Mouse (Mus musculus) kidney, postnatal 0 days (tissue): ENCODE data around the gene Phpt1. TPM values are rescaled to one million over a fixed set of nuclear protein-coding genes. Genes with fewer than 3 reads are reported as not detected.

Experiments used
- ATAC-seq: fragments of 200-750 bp; cut with Nextera tagmentation; replicated peaks from 2 replicates; pipeline ENCODE4 v1.8.0; 2017; ENCODE audit warnings: low read depth, moderate number of reproducible peaks, moderate TSS enrichment, moderate library complexity; ENCODE audit not compliant: low FRiP score
- DNase-seq: peaks from one replicate; pipeline ENCODE4 v3.0.0-alpha.2; 2016; ENCODE audit warnings: low spot score
- H3K27ac ChIP-seq: fragments of 300-500 bp; sonication (generic); 2 replicates; pipeline ENCODE4 v1.5.1; 2014; ENCODE audit warnings: mild to moderate bottlenecking
- H3K27me3 ChIP-seq: fragments of 300-500 bp; sonication (generic); 2 replicates; pipeline ENCODE4 v1.6.1; 2014; ENCODE audit warnings: low read length, mixed read lengths; ENCODE audit not compliant: insufficient read depth
- H3K36me3 ChIP-seq: fragments of 300-500 bp; sonication (generic); 2 replicates; pipeline ENCODE4 v1.6.1; 2014; ENCODE audit warnings: low read length, mixed read lengths; ENCODE audit not compliant: insufficient read depth
- H3K4me1 ChIP-seq: fragments of 300-500 bp; sonication (generic); replicated peaks from 2 replicates; pipeline ENCODE4 v1.6.1; 2014; ENCODE audit warnings: antibody characterized with exemption, low read length, mixed read lengths; ENCODE audit not compliant: insufficient read depth
- H3K4me2 ChIP-seq: fragments of 300-500 bp; sonication (generic); 2 replicates; pipeline ENCODE4 v1.6.1; 2014; ENCODE audit warnings: mild to moderate bottlenecking, low read length, moderate library complexity, mixed read lengths
- H3K4me3 ChIP-seq: fragments of 300-500 bp; sonication (generic); replicated peaks from 2 replicates; pipeline ENCODE4 v1.5.1; 2014; ENCODE audit warnings: low read depth, low read length
- H3K9ac ChIP-seq: fragments of 300-500 bp; sonication (generic); 2 replicates; pipeline ENCODE4 v1.6.1; 2014; ENCODE audit warnings: low read depth, low read length
- H3K9me3 ChIP-seq: fragments of 300-500 bp; sonication (generic); replicated peaks from 2 replicates; pipeline ENCODE4 v1.6.1; 2016; ENCODE audit warnings: low read length, inconsistent platforms, mixed read lengths
- CTCF ChIP-seq: IDR thresholded peaks from 2 replicates; pipeline ENCODE4 v1.5.1; 2016; ENCODE audit warnings: antibody characterized with exemption, low read depth, mild to moderate bottlenecking, moderate library complexity
- WGBS: fragments of 180-500 bp; shearing (Covaris S2); extraction: QIAGEN DNeasy Blood & Tissue Kit; methylation state at CpG from one replicate; pipeline ENCODE4 v1.1.7; 2014; 5-methylcytosine and 5-hydroxymethylcytosine counted together
- polyA plus RNA-seq: library from polyadenylated mRNA; unstranded; fragments of >200 nt; fragmentation: Nextera tagmentation; extraction: Ambion mirVana; gene quantifications from 2 replicates; pipeline ENCODE4 v1.2.1, GENCODE M21; 2015

Gene Phpt1
- polyA plus RNA-seq, 1 experiment from 2014 or later = 197 TPM

DNA sequence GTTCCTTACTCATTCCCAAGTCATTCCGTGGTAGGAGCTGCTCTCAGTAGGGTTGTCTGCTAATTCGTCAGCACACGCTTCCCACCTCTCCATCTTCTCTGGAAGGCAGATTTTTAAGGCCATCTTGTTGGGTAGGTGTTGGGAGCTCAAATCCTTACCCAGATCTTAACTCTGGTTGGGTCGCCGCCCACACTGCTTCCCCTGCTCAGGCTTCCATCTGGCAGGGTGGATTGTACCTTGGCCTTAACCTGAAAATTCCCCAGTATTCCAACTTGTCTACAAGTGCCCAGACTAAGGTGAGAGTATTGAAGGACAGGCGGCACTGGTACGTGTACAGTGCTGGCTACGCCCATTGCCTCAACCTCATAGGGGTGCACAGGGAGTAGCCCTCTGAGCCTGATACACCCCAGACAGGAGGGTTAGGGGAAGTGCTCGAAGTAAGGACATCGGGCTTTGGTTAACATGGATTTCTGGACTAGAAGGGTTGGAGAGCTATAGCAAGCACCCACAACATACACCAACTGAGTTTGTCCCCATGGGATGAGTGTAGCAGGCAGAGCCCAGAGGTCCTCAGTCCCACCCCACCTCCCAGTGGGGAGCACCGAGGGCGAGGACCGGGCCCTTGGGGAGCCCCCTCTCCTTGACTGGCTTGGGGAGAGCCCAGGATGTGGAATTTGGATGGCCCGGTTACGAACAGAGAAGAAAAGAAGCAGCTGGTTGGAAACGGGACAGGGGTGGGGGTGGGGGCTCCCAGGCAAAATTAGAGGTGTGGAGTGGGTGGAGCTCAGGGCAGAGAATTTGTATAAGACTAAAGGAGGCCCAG is 1.2 kb upstream of the Phpt1 start:
- ATAC-seq = no peak
- H3K27ac ChIP-seq = no peak overlapping the region
- H3K36me3 ChIP-seq = no peaks in the 10 kb centered on the region
- no peak overlapping the region for H3K9ac ChIP-seq
- no peak overlapping the region for H3K4me3 ChIP-seq
- H3K9me3 ChIP-seq = no peaks in the 10 kb centered on the region
- no peak for DNase-seq
- no peak overlapping the region for H3K4me2 ChIP-seq
- 78% methylated on average over 16 of the region's 16 CpGs for whole genome bisulfite sequencing
- no peak for TF ChIP-seq CTCF
- H3K27me3 ChIP-seq = peaks cover 51% of the 10 kb centered on the region
- peaks cover 50% of the 10 kb centered on the region for H3K4me1 ChIP-seq

DNA sequence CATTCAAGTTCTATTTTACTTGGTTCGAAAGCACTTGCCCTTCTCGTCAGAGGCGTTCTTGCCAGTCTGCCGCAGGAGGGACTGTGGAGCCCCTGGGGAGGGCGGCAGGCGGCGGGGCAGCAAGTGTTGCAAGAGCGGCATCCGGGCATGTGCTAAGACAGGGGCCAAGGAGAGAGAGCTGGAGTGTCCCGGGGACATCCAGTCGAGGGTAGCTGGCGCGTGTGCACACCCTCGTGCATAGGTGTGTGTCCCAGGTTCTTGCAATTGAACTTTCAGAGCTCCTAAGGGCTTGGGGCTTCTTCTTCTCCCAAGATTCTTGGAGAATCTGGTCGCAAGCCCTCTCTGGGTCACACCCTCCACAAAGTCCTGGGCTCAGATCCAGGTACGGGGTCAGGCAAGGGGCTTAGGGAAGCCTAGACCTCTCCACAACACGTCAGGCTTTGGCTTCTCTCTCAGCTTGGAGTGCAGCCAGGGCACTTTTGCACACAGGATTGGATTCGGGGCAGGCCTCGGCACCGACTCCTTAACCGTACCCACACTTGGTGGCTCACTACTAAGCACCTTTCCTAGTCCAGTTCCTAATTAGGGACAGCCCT is 506 bp upstream of the Phpt1 start:
- DNase-seq = no peak
- H3K4me1 ChIP-seq = peaks cover 46% of the 10 kb centered on the region
- peak overlapping the region; percentile 54 for H3K4me3 ChIP-seq

DNA sequence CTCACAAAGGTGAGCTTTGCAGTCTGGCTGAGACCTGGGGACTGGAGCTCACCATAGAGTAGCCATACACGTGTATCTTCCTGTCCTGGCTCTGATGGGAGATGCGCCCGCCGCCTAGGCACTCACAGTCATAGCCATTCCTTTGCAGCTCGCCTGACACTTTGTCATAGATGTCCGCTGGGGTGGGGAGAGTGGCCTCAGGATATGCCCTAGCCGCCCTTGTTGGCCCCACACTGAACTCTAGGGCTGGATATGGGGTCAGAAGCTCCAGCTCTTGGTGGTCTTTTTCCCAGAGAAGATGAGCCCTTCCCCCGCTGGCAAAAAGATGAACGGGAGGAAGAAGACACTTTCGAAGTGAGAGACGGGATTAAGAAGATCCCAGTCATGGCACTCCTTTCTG is 888 bp downstream of the Phpt1 start:
- Histone ChIP-seq H3K9me3 (no peaks in the 10 kb centered on the region), H3K36me3 (0 out of 2 replicates have a peak, but pooled peaks cover 5% of the 10 kb centered on the region), H3K27me3 (peaks cover 30% of the 10 kb centered on the region), H3K4me2 (peak overlapping the region; percentile 91), H3K27ac (peak overlapping the region; percentile 90), H3K4me1 (peaks cover 39% of the 10 kb centered on the region), H3K9ac (peak overlapping the region; percentile 54), H3K4me3 (peak overlapping the region; percentile 54)
- TF ChIP-seq CTCF = no peak
- 8% methylated on average over 11 of the region's 11 CpGs for WGBS
- DNase-seq (no peak), ATAC-seq (no peak)

More for the DNA sequence above, 506 bp upstream of the Phpt1 start:
- peak overlapping the region; percentile 91 for H3K4me2 ChIP-seq
- 14% methylated on average over 21 of the region's 21 CpGs for WGBS
- peak overlapping the region; percentile 90; the same call in 1 of the 2 replicates for H3K27ac ChIP-seq
- H3K9me3 ChIP-seq = no peaks in the 10 kb centered on the region
- H3K36me3 ChIP-seq = 0 out of 2 replicates have a peak, but pooled peaks cover under 1% of the 10 kb centered on the region
- ATAC-seq = no peak
- TF ChIP-seq CTCF = no peak
- peak overlapping the region; percentile 54 for H3K9ac ChIP-seq
- H3K27me3 ChIP-seq = peaks cover 44% of the 10 kb centered on the region

DNA sequence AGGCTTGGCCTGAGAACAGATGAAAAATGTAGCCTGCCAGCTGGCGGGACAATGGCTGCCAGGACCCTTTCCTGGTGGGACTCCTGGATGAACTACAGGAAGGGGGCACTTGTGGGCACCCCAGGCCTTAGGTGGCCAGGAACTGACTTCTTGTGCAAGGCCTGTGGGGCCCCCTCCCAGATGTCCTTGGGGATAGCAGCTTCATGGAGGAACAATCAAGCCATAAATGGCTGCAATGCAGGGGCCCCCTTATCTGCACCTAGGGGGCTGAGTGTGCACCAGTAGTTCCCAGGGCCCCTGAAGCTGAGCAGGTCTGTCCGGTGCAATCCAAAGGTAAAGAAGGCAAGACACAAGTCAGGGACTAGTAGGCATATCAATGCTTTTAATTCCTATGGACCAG is 2.0 kb downstream of the Phpt1 start:
- no peak overlapping the region for H3K9ac ChIP-seq
- H3K27me3 ChIP-seq = peaks cover 20% of the 10 kb centered on the region
- WGBS = 79% methylated on average over 2 of the region's 2 CpGs
- ATAC-seq = no peak
- H3K27ac ChIP-seq = no peak overlapping the region
- 0 out of 2 replicates have a peak, but pooled peaks cover 5% of the 10 kb centered on the region for H3K36me3 ChIP-seq
- H3K4me1 ChIP-seq = peaks cover 28% of the 10 kb centered on the region
- TF ChIP-seq CTCF = no peak
- no peak overlapping the region; the same call in 1 of the 2 replicates for H3K4me2 ChIP-seq
- H3K9me3 ChIP-seq = no peaks in the 10 kb centered on the region
- no peak for DNase-seq
- H3K4me3 ChIP-seq = no peak overlapping the region

DNA sequence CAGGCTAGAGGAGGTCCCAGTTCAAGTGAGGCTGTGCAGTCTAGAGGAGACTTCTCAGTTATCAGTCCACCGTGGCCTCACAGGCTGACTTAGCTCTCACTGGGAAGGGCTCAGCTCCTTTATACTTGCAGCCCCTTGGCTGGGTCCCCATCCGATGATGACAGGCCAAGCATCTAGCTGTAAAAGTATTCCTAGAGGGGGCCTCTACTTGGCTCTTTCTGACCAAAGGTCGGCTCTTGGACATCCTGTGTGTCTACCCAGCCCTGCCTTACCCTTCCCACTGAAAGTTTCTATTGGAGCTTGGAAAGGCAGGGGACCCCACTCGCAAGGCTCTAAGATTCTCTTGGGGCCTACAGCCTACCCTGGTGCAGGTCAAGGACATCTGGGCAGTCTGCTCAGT is 3.8 kb downstream of the Phpt1 start:
- Histone ChIP-seq H3K27ac (no peak overlapping the region), H3K4me3 (no peak overlapping the region)

DNA sequence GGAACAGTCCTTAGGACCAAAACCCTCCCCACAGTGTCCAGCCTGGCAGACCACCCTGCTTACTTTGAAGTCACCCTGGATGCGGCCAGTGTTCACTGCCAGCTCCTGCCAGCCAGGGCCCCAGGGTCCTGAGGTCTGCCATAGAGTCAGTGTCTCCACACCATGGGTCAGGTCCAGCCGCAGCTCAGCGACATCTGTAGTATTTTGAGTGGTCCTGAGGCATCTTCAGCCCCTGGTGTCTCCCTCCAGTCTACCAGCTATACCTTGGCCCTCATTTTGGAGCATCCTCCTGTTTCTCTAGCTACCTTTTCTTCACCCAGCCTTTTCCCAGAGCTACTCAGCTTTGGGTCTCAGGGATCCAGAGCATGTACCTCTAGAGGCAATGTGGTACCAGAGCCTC is 5.7 kb downstream of the Phpt1 start:
- 96% methylated on average over 3 of the region's 3 CpGs for WGBS
- H3K27me3 ChIP-seq = no peaks in the 10 kb centered on the region
- no peaks in the 10 kb centered on the region for H3K9me3 ChIP-seq
- peaks cover 26% of the 10 kb centered on the region; the same call in 1 of the 2 replicates for H3K36me3 ChIP-seq
- H3K27ac ChIP-seq = no peak overlapping the region
- no peak for DNase-seq
- no peak overlapping the region for H3K9ac ChIP-seq
- ATAC-seq = no peak
- H3K4me2 ChIP-seq = no peak overlapping the region
- H3K4me1 ChIP-seq = peaks cover 11% of the 10 kb centered on the region; the same call in 1 of the 2 replicates
- no peak overlapping the region for H3K4me3 ChIP-seq
- no peak for TF ChIP-seq CTCF

More for the DNA sequence above, 3.8 kb downstream of the Phpt1 start:
- DNase-seq = no peak
- no peak for ATAC-seq
- H3K9ac ChIP-seq = no peak overlapping the region
- H3K4me2 ChIP-seq = no peak overlapping the region
- peaks cover 17% of the 10 kb centered on the region for H3K4me1 ChIP-seq
- no peak for TF ChIP-seq CTCF
- H3K27me3 ChIP-seq = 0 out of 2 replicates have a peak, but pooled peaks cover 2% of the 10 kb centered on the region
- H3K36me3 ChIP-seq = 0 out of 2 replicates have a peak, but pooled peaks cover 11% of the 10 kb centered on the region
- WGBS = 85% methylated on average over 4 of the region's 4 CpGs
- H3K9me3 ChIP-seq = no peaks in the 10 kb centered on the region
